Mouse (Mus musculus): Measurements from ENCODE around the gene Abca7. TPM values are rescaled to one million over a fixed set of nuclear protein-coding genes. Genes with fewer than 3 reads are reported as not detected.

Gene Abca7
- 37.0 and 54.4 TPM in 2 replicates for polyA plus RNA-seq (2012; ENCODE audit: low replicate concordance)

DNA sequence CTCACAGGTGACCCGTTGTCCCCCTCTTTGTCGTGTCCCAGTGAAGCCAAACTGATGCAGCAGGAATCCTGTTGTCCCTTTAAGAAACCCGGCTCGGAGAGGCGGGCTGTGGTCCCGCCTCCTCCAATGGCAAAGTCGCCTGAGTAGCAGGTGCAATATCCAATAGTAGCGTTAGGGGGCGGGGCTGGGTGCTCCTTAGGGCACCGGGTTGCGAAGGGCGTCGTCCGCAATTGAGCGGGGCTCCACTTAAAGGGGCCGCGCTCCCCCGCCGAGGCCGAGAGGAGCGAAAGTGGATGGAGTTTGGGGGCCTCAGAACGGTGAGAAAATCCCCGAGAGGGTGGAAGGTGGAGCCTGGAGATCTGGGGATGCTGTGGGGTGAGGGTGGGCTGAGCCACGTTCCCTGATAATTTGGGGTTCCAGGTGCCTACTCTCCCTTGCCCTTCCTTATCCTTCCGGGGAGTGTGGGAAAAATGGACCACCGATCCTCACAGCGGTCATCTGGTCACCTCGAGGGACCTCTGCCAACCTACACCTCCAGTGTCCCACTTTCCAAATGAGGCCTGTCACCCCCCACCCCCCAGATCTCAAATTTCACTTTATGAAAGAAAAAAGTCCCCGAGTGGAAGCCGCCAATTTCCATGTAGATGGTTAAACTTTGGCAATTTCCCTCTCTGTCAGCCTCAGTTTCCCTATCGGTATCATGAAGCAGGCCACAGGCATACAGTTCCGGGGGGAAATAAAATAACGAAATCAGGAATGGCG is at the start of gene Abca7:
Gene Abca7 (plus strand): TSS at position 223 of the 762 bp plus-strand sequence.

DNA sequence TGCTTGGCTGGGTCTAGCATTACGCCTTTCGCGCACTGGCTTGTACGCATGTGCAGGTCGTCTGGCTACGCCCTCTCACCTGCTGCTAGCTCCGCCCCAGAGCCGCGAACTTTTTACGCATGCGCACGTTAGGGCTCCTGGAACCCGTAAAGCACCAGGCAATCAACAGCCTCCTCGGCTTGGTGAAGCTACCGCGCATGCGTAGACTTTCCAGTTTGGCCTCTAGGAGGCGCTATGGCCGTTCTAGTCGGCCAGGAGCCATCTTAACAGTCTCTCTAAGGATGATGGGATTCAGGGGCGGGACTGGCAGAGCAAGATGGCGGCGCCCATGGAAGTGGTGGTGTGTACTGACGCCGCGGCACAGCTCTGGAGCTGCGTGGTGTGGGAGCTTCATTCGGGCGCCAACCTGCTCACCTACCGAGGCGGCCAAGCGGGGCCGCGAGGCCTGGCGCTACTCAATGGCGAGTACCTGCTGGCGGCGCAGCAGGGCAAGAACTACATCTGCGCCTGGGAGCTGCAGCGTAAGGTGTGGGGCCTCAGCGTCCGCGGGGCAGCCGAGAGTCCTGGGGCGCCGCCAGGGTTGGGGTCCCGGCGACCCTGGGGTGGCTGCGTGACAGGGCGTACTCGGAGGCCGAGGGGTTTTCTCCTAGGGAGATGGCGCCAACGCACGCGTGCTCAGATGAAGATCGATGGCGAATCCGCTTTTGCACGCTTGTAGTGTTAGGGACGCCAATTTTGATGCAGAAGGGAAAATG is 36.3 kb upstream of the Abca7 start, which contains the start of gene Wdr18:
Gene Wdr18 (plus strand): TSS at position 306 of the 755 bp plus-strand sequence.

DNA sequence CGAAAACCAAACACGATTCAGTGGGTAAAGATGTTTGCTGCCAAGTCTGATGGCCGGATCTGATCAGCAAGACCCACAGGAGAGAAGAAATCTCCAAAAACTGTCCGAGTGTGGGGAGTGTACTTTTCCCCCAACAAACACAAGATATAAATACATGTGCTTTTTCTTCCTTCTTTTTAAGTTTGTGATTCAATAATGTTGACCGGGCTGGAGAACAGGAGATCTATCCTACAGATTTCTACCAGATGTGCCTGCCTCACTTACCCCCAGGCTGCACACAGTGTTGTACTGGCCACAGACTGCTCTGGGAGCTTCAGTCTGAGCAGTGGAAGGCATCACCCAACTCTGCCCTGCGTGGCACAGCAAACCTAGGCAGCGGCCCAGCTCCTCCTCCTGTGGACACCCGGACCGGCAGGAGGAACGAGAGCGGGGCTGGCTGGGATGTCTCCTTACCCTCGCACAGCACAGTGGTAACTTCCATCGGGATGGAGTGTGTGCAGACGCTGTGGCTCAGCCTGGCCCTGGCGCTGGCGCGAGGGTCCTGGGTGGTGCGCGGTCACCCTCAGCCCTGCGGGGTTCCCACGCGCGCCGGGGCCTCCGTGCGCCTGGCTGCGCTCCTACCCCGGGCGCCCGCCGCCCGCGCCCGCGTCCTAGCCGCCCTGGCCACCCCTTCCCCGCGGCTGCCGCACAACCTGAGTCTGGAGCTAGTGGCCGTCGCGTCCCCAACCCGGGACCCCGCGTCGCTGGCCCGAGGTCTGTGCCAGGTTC is 25.7 kb upstream of the Abca7 start, which contains the start of gene Grin3b:
Gene Grin3b (plus strand): TSS at position 301 of the 768 bp plus-strand sequence.

DNA sequence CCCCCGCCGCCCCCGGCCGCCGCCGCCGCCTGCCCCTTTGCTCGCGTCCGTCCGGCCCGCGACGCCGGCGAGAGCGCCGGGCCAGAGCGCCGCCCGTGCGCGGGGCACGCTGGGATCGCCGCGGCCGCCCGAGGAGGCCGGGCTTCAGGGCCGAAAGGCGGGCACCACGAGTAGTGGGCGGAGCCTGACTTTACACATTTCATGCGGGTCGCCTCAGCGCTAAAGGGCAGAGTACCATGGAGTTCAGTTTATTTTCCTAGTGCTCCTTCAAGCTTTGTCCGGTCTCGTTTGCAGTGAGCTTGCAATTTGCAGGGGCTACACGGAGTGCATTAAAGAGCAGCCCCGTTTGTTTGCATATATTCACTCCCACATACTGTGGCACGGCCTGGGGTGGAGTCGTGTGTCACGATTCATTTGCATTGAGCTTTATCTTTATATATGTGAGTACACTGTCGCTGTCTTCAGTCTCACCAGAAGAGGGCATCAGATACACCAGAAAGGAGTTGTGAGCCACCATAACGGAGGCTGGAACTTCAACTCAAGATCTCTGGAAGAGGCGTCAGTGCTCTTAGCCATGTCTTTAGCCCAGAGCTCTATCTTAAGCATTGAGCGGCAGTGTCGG is 12.0 kb upstream of the Abca7 start, which contains the start of gene Tmem259:
Gene Tmem259 (minus strand): TSS at position 136 of the 622 bp plus-strand sequence.

DNA sequence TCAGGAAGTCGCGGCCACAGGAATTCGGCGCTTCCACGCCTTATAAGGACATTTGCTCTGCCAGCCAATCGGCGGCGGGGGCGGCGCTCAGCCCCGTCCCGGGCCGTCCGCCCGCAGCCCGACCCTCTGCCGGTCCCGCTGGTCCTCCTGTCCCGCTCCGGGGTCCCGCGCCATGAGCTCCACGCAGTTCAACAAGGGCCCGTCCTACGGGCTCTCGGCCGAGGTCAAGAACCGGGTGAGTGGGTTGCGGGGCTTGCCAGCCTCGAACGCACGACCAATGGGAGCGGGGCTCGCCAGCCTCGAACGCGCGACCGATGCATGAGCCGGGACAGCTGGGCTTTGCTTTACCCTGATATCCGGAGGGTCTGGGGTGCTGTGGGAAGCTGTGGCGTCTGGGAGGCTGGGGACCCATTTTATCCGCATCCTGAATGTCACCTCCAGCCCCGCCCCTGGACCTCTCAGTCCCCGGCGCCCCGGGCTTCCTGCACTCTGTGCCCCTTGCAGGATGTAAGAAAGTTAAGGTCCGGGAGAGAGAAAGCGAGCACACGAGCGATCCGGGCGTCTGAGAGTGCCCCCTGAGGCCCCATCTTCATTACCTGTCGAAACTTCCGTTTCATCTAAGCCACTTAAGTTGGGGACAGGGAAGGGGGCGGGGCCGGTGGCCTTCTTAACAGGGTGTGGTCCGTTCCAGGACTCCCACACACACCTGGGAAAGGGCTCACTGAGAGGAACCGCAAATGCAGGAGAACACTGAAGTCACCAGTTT is 7.6 kb upstream of the Abca7 start, which contains the start of gene Cnn2:
Gene Cnn2 (plus strand): TSS at position 79 of the 766 bp plus-strand sequence.

DNA sequence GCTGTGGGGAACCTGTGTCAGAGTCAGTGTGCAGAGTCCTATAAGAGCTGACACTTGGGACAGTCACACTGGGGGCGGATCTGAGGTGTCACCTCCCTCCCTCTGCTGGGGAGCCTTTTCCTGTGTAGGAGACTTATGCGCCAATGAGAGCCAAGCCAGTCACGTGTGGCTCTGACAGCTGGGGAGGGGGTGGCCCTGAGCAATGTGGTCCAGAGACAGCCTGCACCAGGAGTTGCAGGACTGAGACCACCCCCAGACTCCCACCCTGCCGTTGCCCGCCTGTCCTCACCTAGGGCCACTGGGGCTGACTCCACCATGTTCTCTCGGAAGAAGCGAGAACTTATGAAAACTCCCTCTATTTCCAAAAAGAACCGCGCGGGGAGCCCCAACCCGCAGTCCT is 20.2 kb downstream of the Abca7 start, which contains the start of gene Arhgap45:
Gene Arhgap45 (plus strand): TSS at position 143 of the 400 bp plus-strand sequence.

DNA sequence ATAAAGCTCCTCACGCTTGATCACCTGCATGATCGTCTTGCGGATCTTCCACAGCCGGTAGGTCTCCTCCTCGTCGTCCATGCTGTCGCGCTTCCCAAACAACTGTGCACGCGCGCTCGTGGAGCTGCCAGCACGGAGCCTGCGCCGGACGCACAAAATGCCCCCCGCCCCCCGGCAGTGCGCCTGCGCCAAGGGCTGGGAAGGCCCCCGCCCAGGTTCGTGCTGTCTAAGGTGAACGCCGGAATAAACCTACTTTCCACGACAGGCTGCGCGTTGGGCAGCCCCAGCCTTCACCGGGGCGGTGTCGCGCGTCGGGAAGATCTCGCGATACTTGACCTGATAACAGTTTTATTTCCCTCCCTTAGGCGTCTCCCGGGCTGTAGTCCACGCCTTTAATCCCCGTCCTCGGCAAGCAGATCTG is 43.3 kb downstream of the Abca7 start, which contains the start of gene Polr2e:
Gene Polr2e (minus strand): TSS at position 237 of the 421 bp plus-strand sequence.

DNA sequence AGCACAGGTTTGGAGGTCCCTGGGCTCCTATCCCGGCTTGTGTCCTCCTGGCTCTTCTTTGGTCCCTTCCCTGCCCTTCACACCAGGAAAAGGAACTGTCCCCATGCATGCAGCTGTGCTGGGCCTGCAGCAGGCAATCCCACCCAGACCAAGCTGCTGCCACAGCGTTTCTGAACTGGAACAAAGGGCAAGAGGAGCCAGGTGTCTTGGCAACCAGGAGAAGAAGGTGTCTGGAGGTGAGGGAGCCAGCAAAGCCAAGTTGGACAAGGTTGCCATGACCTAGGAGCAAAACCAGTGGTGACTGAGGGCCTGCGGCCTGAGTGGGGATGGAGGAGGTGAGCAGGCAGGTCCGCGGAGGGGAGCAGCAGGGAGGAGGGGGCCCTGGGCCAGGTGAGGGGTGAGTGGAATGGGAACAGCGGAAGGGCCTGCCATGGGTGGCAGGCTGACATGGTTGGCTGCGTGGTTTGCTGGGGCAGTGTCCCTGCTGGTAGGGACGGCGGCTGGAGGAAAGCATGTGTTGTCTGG is 50.8 kb downstream of the Abca7 start, which contains the start of gene Gpx4:
Gene Gpx4 (plus strand): TSS at position 126 of the 525 bp plus-strand sequence.

Other genes starting within 250 kb of the Abca7 start
- gene Polrmt, start 249.9 kb upstream of the Abca7 start, polyA plus RNA-seq (2012; ENCODE audit: low replicate concordance): 55.2 and 56.1 TPM in 2 replicates
- 0.23 TPM in 1 of 2 replicates, not detected in the other for gene Fgf22, start 241.4 kb upstream of the Abca7 start, polyA plus RNA-seq (2012; ENCODE audit: low replicate concordance)
- gene Rnf126, start 229.5 kb upstream of the Abca7 start, polyA plus RNA-seq (2012; ENCODE audit: low replicate concordance): 437 and 591 TPM in 2 replicates
- 1.4 and 2.5 TPM in 2 replicates for gene Fstl3, start 219.2 kb upstream of the Abca7 start, polyA plus RNA-seq (2012; ENCODE audit: low replicate concordance)
- gene Prss57, start 205.5 kb upstream of the Abca7 start, polyA plus RNA-seq (2012; ENCODE audit: low replicate concordance): 0.16 TPM in 1 of 2 replicates, not detected in the other
- gene Palm, start 202.9 kb upstream of the Abca7 start, polyA plus RNA-seq (2012; ENCODE audit: low replicate concordance): 6.9 and 13.2 TPM in 2 replicates
- 0.45 TPM in 1 of 2 replicates, not detected in the other for gene Misp, start 175.5 kb upstream of the Abca7 start, polyA plus RNA-seq (2012; ENCODE audit: low replicate concordance)
- gene Ptbp1, start 142.1 kb upstream of the Abca7 start, polyA plus RNA-seq (2012; ENCODE audit: low replicate concordance): 557 and 1,313 TPM in 2 replicates
- gene Prtn3, start 122.0 kb upstream of the Abca7 start, polyA plus RNA-seq (2012; ENCODE audit: low replicate concordance): 10.8 and 17.6 TPM in 2 replicates
- gene Plppr3, start 121.9 kb upstream of the Abca7 start, polyA plus RNA-seq (2012; ENCODE audit: low replicate concordance): 0.51 and 0.96 TPM in 2 replicates
- 4.2 and 5.4 TPM in 2 replicates for gene Elane, start 110.2 kb upstream of the Abca7 start, polyA plus RNA-seq (2012; ENCODE audit: low replicate concordance)
- not detected in 2 replicates for gene Cfd, start 105.6 kb upstream of the Abca7 start, polyA plus RNA-seq (2012; ENCODE audit: low replicate concordance)
- 54.4 and 61.9 TPM in 2 replicates for gene Med16, start 87.6 kb upstream of the Abca7 start, polyA plus RNA-seq (2012; ENCODE audit: low replicate concordance)
- not detected in 2 replicates for gene Gm26602, start 85.6 kb upstream of the Abca7 start, polyA plus RNA-seq (2012; ENCODE audit: low replicate concordance)
- gene Kiss1r, start 79.5 kb upstream of the Abca7 start, polyA plus RNA-seq (2012; ENCODE audit: low replicate concordance): 0.52 and 0.64 TPM in 2 replicates
- 102 and 146 TPM in 2 replicates for gene R3hdm4, start 75.3 kb upstream of the Abca7 start, polyA plus RNA-seq (2012; ENCODE audit: low replicate concordance)
- gene Arid3a, start 69.5 kb upstream of the Abca7 start, polyA plus RNA-seq (2012; ENCODE audit: low replicate concordance): 59.2 and 117 TPM in 2 replicates
- gene Wdr18, start 36.3 kb upstream of the Abca7 start, polyA plus RNA-seq (2012; ENCODE audit: low replicate concordance): 67.7 and 87.8 TPM in 2 replicates
- gene Grin3b, start 25.8 kb upstream of the Abca7 start, polyA plus RNA-seq (2012; ENCODE audit: low replicate concordance): 0.12 and 0.17 TPM in 2 replicates
- 658 and 1,473 TPM in 2 replicates for gene Tmem259, start 12.2 kb upstream of the Abca7 start, polyA plus RNA-seq (2012; ENCODE audit: low replicate concordance)
- gene Cnn2, start 7.9 kb upstream of the Abca7 start, polyA plus RNA-seq (2012; ENCODE audit: low replicate concordance): 222 and 247 TPM in 2 replicates
- gene Arhgap45, start 20.2 kb downstream of the Abca7 start, polyA plus RNA-seq (2012; ENCODE audit: low replicate concordance): 156 and 353 TPM in 2 replicates
- gene Polr2e, start 43.3 kb downstream of the Abca7 start, polyA plus RNA-seq (2012; ENCODE audit: low replicate concordance): 53.8 and 132 TPM in 2 replicates
- 698 and 1,678 TPM in 2 replicates for gene Gpx4, start 50.7 kb downstream of the Abca7 start, polyA plus RNA-seq (2012; ENCODE audit: low replicate concordance)
- gene Sbno2, start 109.1 kb downstream of the Abca7 start, polyA plus RNA-seq (2012; ENCODE audit: low replicate concordance): 72.7 and 82.1 TPM in 2 replicates
- 127 and 185 TPM in 2 replicates for gene Stk11, start 119.3 kb downstream of the Abca7 start, polyA plus RNA-seq (2012; ENCODE audit: low replicate concordance)
- 1,038 and 1,245 TPM in 2 replicates for gene Atp5d, start 142.1 kb downstream of the Abca7 start, polyA plus RNA-seq (2012; ENCODE audit: low replicate concordance)
- gene Cbarp, start 144.3 kb downstream of the Abca7 start, polyA plus RNA-seq (2012; ENCODE audit: low replicate concordance): 40.1 and 43.9 TPM in 2 replicates
- gene Midn, start 151.8 kb downstream of the Abca7 start, polyA plus RNA-seq (2012; ENCODE audit: low replicate concordance): 224 and 253 TPM in 2 replicates
- 19.6 and 38.2 TPM in 2 replicates for gene Cirbp, start 169.5 kb downstream of the Abca7 start, polyA plus RNA-seq (2012; ENCODE audit: low replicate concordance)
- gene 1600002K03Rik, start 176.4 kb downstream of the Abca7 start, polyA plus RNA-seq (2012; ENCODE audit: low replicate concordance): 7.0 and 16.7 TPM in 2 replicates
- gene Efna2, start 183.0 kb downstream of the Abca7 start, polyA plus RNA-seq (2012; ENCODE audit: low replicate concordance): 1.4 and 1.8 TPM in 2 replicates
- gene Mum1, start 229.9 kb downstream of the Abca7 start, polyA plus RNA-seq (2012; ENCODE audit: low replicate concordance): 47.2 and 117 TPM in 2 replicates

Measured in leukemia stem cell, adult 10-12 weeks (primary cell).